ENCODE assay signal across 10 mouse cellular contexts in genomic region chr10:40259542-40259941, GRCm38 (mm10). TPM values are rescaled to one million over a fixed set of nuclear protein-coding genes. Genes with fewer than 3 reads are reported as not detected.
DNase-seq lines count a peak whose midpoint lies in the region; ATAC-seq and TF ChIP-seq lines count a peak whose summit lies in the region.
"Had no signal": no experiment of that assay in that cellular context is flagged by ENCODE, and none has a peak within 500 bp of the region (broad histone marks: within the 10 kb centered on the region; RNA-seq: fewer than 3 reads in every experiment).

No protein-coding gene starts in this region.

- TF ChIP-seq EP300 in stomach, postnatal 0 days (optimal IDR thresholded peaks at IDR 0.05) = no peak

- no peaks in the 10 kb centered on the region for H3K27me3 ChIP-seq in heart, embryonic 13.5 days (replicated peaks)
- no peaks in the 10 kb centered on the region for H3K27me3 ChIP-seq in stomach, embryonic 15.5 days (replicated peaks)
- no peaks in the 10 kb centered on the region for H3K27me3 ChIP-seq in stomach, postnatal 0 days (ENCODE audit: control insufficient read depth, insufficient read depth, low read length)
- no peaks in the 10 kb centered on the region for H3K27me3 ChIP-seq in embryonic facial prominence, embryonic 13.5 days

- no peak overlapping the region for H3K27ac ChIP-seq in heart, embryonic 13.5 days (replicated peaks)
- H3K27ac ChIP-seq in stomach, embryonic 15.5 days = no peak overlapping the region
- H3K27ac ChIP-seq in stomach, postnatal 0 days (replicated peaks) = no peak overlapping the region
- H3K27ac ChIP-seq in embryonic facial prominence, embryonic 13.5 days = peak overlapping the region; percentile 96; the same call in 1 of the 2 replicates

- H3K4me3 ChIP-seq in heart, embryonic 13.5 days = no peak overlapping the region
- no peak overlapping the region for H3K4me3 ChIP-seq in stomach, embryonic 15.5 days (replicated peaks)
- no peak overlapping the region for H3K4me3 ChIP-seq in stomach, postnatal 0 days (ENCODE audit: low read depth, low read length)
- no peak overlapping the region for H3K4me3 ChIP-seq in embryonic facial prominence, embryonic 13.5 days

- ATAC-seq in heart, embryonic 13.5 days (ENCODE audit: extremely low read depth, insufficient number of reproducible peaks, low FRiP score, low TSS enrichment) = no peak
- no peak for ATAC-seq in stomach, embryonic 15.5 days (ENCODE audit: insufficient read depth, low FRiP score, low read depth)
- ATAC-seq in stomach, postnatal 0 days (ENCODE audit: low FRiP score, low TSS enrichment) = no peak
- no peak for ATAC-seq in embryonic facial prominence, embryonic 13.5 days (ENCODE audit: insufficient number of reproducible peaks, insufficient read depth, low FRiP score, low TSS enrichment, low read depth)

- H3K36me3 ChIP-seq in heart, embryonic 13.5 days = peaks cover 12% of the 10 kb centered on the region
- H3K36me3 ChIP-seq in stomach, embryonic 15.5 days = no peaks in the 10 kb centered on the region
- H3K36me3 ChIP-seq in stomach, postnatal 0 days (ENCODE audit: control insufficient read depth, insufficient read depth, low read length) = no peaks in the 10 kb centered on the region
- peaks cover 9% of the 10 kb centered on the region for H3K36me3 ChIP-seq in embryonic facial prominence, embryonic 13.5 days

- TF ChIP-seq CTCF in stomach, postnatal 0 days (IDR thresholded peaks at IDR 0.05; ENCODE audit: low read depth) = no peak

- H3K9me3 ChIP-seq in heart, embryonic 13.5 days = no peaks in the 10 kb centered on the region
- no peaks in the 10 kb centered on the region for H3K9me3 ChIP-seq in stomach, embryonic 15.5 days
- no peaks in the 10 kb centered on the region for H3K9me3 ChIP-seq in stomach, postnatal 0 days (ENCODE audit: control insufficient read depth, low read length)
- H3K9me3 ChIP-seq in embryonic facial prominence, embryonic 13.5 days = no peaks in the 10 kb centered on the region

- peaks cover 22% of the 10 kb centered on the region for H3K4me1 ChIP-seq in heart, embryonic 13.5 days
- H3K4me1 ChIP-seq in stomach, embryonic 15.5 days = peaks cover 9% of the 10 kb centered on the region; the same call in 1 of the 2 replicates
- H3K4me1 ChIP-seq in stomach, postnatal 0 days (replicated peaks; ENCODE audit: control insufficient read depth, insufficient read depth) = no peaks in the 10 kb centered on the region
- peaks cover 16% of the 10 kb centered on the region for H3K4me1 ChIP-seq in embryonic facial prominence, embryonic 13.5 days

- H3K4me2 ChIP-seq in heart, embryonic 13.5 days = peak overlapping the region; percentile 87
- peak overlapping the region; percentile 87; the same call in 1 of the 2 replicates for H3K4me2 ChIP-seq in stomach, embryonic 15.5 days
- H3K4me2 ChIP-seq in stomach, postnatal 0 days (replicated peaks; ENCODE audit: low read depth) = no peak overlapping the region
- 0 out of 2 replicates have a peak overlapping the region, but pooled peaks have one; percentile 65 for H3K4me2 ChIP-seq in embryonic facial prominence, embryonic 13.5 days

- 10% methylated on average over 8 of the region's 8 CpGs for WGBS in heart, embryonic 13.5 days
- 17% methylated on average over 8 of the region's 8 CpGs for WGBS in stomach, embryonic 15.5 days
- WGBS in stomach, postnatal 0 days = 21% methylated on average over 8 of the region's 8 CpGs
- WGBS in embryonic facial prominence, embryonic 13.5 days = 13% methylated on average over 8 of the region's 8 CpGs

- intact Hi-C loops in heart, postnatal 14 days (cut with DNase I) = loop anchor here (1.0 to 10.0 kb wide), 4 partner anchors 41 to 365 kb away; no protein-coding TSS in a partner anchor

- DNase-seq in heart, postnatal 14 days = no peak
- no peak for DNase-seq in stomach, postnatal 0 days (ENCODE audit: low spot score)
- DNase-seq in layer of hippocampus, adult 11-12 months (ENCODE audit: low spot score) = no peak
- DNase-seq in adrenal gland, adult (ENCODE audit: inconsistent age in 2 of 2, low spot score in 1 of 2) = no peak
- DNase-seq in Muller cell, postnatal 12 days (ENCODE audit: inconsistent ontology term) = no peak
- DNase-seq: right cerebral cortex, postnatal 4 days; thymus, adult 18-20 months had no signal

- H3K9ac ChIP-seq in heart, embryonic 13.5 days = no peak overlapping the region
- H3K9ac ChIP-seq in stomach, embryonic 15.5 days = no peak overlapping the region
- H3K9ac ChIP-seq in stomach, postnatal 0 days (ENCODE audit: low read length) = no peak overlapping the region
- no peak overlapping the region for H3K9ac ChIP-seq in embryonic facial prominence, embryonic 13.5 days

RNA-seq across cellular contexts. Expression of gene Gtf3c6, which starts 1.6 kb away (rescaled TPM):
- polyA plus RNA-seq in heart, embryonic 13.5 days (2015; fragmentation: Nextera tagmentation; extraction: Ambion mirVana) = 73.8 and 78.4 TPM in 2 replicates
- 10 to 100 TPM; 20.9 to 23.5 TPM for total RNA-seq in heart, postnatal 14 days (2021)
- polyA plus RNA-seq in stomach, embryonic 15.5 days (2015; fragmentation: Nextera tagmentation; extraction: Ambion mirVana) = 88.9 and 92.0 TPM in 2 replicates
- polyA plus RNA-seq in stomach, postnatal 0 days (2015; fragmentation: Nextera tagmentation; extraction: Ambion mirVana) = 54.6 and 54.9 TPM in 2 replicates
- polyA plus RNA-seq in embryonic facial prominence, embryonic 13.5 days (2015; fragmentation: Nextera tagmentation; extraction: Ambion mirVana) = 109 and 127 TPM in 2 replicates

RNA-seq across cellular contexts. Expression of gene Rpf2, which starts 12.7 kb away (rescaled TPM):
- polyA plus RNA-seq in heart, embryonic 13.5 days (2015; fragmentation: Nextera tagmentation; extraction: Ambion mirVana) = 42.6 and 45.6 TPM in 2 replicates
- 10 to 100 TPM in 1 of 2 experiments, 1 to 10 TPM in 1; 8.2 to 11.2 TPM for total RNA-seq in heart, postnatal 14 days (2021)
- polyA plus RNA-seq in stomach, embryonic 15.5 days (2015; fragmentation: Nextera tagmentation; extraction: Ambion mirVana) = 63.1 and 65.6 TPM in 2 replicates
- 31.5 and 33.6 TPM in 2 replicates for polyA plus RNA-seq in stomach, postnatal 0 days (2015; fragmentation: Nextera tagmentation; extraction: Ambion mirVana)
- polyA plus RNA-seq in embryonic facial prominence, embryonic 13.5 days (2015; fragmentation: Nextera tagmentation; extraction: Ambion mirVana) = 68.7 and 70.3 TPM in 2 replicates

RNA-seq across cellular contexts. Expression of gene Amd1, which starts 42.4 kb away (rescaled TPM):
- polyA plus RNA-seq in heart, embryonic 13.5 days (2015; fragmentation: Nextera tagmentation; extraction: Ambion mirVana) = 37.9 and 40.5 TPM in 2 replicates
- total RNA-seq in heart, postnatal 14 days (2021) = 10 to 100 TPM; 77.6 to 84.8 TPM
- 60.3 and 69.1 TPM in 2 replicates for polyA plus RNA-seq in stomach, embryonic 15.5 days (2015; fragmentation: Nextera tagmentation; extraction: Ambion mirVana)
- 46.9 and 48.0 TPM in 2 replicates for polyA plus RNA-seq in stomach, postnatal 0 days (2015; fragmentation: Nextera tagmentation; extraction: Ambion mirVana)
- 53.7 and 61.7 TPM in 2 replicates for polyA plus RNA-seq in embryonic facial prominence, embryonic 13.5 days (2015; fragmentation: Nextera tagmentation; extraction: Ambion mirVana)
